Mouse (Mus musculus) thymus, postnatal 25 days (tissue): ENCODE results near the gene Stard13.

ENCODE experiments used
- DNase-seq: peaks from one replicate; pipeline ENCODE4 v3.0.0; 2022

Stard13 gene

DNA sequence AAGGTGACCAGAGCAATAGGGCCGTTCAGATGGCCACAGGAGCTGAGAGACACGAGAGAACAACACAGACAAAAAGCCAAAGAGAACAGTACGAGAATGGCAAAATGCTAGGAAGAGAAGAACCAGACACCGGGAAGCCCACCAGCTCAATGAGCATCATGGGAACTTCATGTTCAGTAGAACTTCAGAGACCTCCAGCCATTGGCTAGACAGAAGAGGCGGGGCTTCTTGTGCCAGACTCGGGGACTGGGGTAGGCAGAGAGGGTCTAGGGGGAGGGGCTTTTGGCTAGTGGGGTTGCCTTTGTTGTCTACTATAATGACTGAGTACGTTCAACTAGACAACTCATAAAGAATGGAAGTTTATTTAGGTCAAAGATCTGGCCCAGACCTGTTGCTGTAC, 239.5 kb downstream of the Stard13 start:
- DNase-seq: no peak
